Mouse (Mus musculus) embryo, embryonic 10 days (tissue): Measurements from ENCODE around the gene Nrk.

Experiments used
- DNase-seq: peaks from one replicate; pipeline ENCODE4 v3.0.0-alpha.2; 2015; ENCODE audit warnings: low spot score

Gene Nrk

DNA sequence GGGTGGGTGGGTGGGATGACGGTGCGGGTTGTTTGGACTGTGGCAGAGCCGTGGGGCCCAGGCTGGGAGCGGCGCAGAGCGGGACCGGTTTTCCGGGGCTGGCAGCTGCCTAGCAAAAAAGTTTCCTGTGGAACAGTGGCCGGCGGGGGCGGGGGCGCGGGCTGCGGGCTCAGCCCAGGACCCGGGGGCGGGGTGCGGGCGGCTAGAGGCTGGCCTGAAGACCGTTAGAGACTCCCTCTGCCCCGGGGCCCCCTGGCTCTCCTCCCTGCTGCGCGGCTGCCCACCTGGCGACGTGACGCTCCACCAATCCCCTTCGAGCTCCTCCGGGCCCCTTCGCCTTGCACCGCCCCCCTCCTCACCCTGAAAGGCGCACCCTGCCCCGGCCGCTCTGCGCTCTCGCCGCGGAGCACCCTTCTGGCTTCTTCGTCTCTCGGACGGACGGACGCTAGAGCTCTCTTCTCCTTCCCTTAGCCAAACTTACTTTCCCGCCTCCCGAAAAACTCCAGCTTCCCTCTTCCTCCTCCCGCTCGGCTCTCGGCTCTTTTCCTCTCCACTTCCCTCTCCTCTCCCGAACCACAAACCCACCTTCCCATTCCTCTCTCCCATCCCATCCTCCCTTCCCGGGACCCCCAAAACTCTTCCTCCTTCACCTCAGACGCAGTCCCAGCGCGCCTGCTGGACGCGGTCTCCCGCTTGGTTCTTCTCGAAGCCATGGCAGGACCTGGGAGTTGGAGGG, at the start of gene Nrk:
Gene Nrk, plus strand, starts transcription at position 390 of the 736 bp plus-strand sequence.
- DNase-seq, result peak; percentile 16

DNA sequence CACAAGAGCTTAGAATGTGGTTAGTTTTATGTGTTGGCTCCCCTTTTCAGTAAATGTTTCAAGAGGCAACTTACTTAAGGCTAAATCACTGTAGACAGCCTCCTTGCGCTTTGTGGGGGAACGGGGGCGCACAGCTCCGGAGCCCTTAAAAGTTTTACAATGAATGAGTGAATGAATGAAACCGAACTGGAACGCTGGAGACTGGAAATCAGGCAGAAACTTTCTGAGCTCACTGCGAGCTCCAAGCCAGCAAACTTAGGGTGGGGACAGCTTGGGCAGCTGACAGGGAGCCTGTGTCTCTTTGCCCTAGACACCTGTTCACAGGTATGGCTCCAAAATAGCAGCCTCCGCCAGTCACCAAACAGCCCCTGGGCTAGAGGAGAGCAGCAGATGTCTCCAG, 864 bp upstream of the Nrk start:
- no peak for DNase-seq

DNA sequence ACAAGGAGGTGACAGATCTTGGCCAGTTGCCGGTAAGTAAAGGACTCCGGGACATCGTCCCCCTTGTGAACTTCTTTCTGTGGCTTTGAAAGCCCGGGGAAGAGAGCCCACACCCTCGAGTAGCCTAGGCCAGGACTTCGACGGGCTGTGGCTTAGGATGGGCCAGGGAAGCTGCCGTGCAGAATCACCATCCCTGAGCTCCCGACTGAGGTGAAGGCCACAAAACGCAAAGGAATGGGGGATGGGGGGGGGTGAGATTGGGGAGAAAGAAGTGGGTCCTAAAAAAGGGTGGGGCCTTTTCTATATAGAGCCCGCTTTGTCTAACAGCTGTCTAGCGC, 516 bp downstream of the Nrk start:
- no peak for DNase-seq

DNA sequence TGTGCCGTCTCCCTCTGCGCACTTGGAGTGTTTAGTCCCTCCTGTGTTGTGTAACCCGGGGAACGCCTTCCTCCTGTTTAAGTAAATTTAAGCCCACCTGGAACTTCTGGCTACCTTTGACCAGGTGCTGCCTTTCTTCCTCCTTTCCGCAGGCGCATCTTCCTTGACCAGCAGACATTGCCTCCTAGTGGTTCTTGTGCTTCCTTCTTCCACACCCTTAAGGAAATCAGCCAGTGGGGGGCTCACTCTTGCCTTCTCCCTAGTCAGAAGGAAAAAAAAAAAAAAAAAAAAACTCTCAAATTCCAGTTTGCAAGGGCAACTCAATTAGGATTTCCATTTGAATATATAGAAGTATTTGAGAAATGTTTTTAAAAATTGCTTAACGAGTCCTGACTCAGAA, 4.8 kb downstream of the Nrk start:
- peak; percentile 11 for DNase-seq

DNA sequence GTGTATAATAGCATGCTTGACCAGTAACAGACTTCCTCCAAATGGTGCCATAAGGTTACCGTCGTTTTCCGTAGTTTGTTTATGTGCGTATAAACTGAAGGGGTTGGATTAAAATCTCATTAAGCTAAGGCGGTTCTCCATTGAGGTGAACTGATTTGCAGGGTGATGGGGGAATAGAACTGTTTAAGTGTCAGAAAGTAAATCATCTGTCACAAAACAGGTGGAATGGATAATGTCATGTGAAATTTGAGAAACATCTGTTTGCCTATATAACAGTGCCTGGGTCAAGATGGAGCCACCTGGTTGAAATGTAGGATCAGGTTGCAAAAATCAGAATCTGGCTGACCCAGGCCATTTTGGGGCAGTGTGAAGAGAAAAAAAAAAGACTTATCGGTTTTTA, 29.7 kb downstream of the Nrk start:
- DNase-seq, result no peak

DNA sequence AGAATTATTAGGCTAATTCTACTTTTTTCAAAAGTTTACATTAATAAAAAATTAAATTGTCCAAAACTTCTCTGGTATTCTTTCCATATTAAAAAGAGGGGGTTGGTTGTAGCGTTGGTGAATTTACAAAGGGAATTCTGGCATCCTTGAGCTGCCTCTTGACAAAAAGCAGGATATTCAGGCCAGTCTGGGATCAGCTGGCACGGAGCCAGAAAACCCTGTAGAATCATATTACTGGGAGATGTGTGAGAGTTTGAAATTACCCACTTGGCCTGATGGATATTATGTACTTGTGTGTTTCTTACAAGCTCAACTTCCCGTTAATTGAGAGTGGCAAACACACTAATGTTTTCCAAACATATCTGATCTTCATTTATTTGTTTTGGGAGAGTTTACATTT, 46.5 kb downstream of the Nrk start:
- peak; percentile 3 for DNase-seq

DNA sequence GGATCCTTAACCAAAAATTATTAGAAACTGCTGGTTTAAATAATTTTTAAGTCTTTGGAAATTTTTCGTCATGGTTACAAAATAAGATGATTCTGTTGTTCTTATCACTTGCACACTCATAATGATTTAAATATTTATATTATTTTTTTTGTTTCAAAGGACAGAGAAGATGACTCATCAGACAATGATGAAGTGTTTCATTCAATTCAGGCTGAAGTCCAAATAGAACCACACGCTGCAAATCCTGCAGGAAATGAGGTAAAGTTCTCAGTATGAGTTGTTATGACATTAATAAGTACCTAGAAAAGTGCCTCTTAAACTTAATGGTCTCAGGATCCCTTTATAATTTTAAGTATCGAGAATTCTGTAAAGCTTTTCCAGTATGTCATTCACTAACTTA, 64.3 kb downstream of the Nrk start:
- no peak for DNase-seq

DNA sequence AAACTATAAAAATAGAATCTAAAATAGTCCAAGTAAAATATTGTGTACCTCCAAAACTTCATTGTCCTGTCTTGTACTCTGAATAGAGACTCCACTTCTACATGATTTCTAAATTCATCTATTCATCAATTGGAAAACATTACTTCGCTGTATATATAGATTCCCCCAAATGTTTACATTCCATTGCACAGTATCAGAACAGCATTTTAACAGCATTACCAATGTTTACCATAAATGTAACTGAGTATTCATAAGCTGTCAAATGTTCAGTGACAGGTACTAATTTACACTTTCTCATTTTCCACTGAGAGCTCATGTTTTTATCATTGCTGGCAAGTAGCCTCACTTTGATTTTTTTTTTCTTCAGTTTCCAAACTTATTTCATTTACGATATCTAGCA, 65.0 kb downstream of the Nrk start:
- DNase-seq, result no peak

DNA sequence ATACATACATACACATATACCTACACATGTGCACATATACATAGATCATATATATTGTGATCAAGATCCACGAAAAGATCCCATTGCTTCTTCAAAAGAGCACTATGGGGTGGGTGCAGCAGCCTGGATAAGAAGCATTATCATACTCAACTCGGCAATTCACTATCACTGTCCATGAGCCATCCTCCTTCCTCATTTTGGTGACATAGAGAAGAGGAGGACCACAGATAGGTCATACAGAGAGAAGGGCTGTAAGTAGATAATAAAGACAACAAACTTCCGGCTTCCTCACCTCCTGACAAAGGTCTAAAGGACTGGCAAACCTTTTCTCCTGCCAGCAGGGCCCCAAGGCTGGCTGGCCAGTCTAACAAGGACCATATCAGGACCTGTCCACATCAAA, 100.3 kb downstream of the Nrk start:
- DNase-seq, result no peak

DNA sequence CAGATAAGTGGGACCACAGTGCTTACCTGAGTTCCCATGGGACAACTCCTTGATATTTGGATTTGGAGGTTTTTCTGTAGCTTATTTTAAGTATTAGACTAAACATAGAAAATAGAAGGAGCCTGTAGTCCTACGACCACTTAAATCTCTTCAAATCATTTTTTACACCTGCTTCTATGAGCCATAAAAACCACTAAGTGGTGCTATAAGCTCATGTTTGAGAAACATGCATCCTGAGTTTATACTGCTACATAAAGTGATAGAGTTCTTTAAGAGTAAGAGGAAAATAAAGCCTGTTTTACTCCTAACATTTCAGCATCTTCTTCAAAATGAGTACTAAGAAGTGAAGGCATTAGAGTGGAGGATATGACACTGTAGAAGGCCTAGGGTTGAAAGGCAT, 102.3 kb downstream of the Nrk start:
- DNase-seq, result no peak

DNA sequence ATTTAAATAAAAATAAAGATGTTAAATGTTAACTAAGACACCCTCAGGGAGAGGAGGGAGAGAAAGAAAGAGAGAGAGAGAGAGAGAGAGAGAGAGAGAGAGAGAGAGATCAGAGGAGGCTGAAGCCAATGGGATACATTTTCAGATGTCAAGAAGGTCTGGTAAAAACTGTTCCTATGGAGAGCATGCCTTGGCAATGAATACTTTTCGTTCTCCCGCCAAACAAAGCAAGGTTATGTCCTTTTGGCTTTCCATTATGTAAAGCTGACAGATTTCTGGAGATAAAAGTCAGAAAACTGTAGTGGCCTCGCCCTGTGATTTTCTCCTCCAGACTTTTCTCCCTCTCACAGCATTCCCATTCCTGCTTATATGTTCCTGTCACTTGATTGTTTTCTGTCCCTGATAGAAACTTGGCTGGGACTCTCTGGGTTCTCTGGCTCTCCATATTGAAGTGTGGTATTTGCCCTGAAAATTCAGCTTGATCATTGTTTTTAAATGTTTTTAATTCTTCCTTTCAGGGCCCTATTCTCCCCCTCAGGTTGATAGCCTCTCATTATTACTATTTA, 112.4 kb downstream of the Nrk start:
- no peak for DNase-seq

DNA sequence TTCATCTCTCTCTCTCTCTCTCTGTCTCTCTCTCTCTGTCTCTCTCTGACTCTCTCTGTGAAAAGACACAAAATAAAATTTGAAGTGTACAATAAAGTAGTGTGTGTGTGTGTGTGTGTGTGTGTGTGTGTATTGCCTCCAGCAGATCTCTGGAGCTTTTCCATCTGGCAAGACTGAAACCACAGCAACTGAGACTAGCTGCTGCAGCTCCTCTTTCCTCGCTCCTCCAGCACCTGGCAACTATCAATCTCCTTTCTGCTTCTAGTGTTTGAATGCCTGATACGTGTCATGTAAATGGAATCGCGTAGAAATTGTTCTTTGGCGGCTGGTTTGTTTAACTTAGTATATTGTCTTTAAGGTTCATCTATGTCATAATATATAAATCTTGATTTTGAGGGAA, 113.1 kb downstream of the Nrk start:
- DNase-seq, result peak; percentile 9

DNA sequence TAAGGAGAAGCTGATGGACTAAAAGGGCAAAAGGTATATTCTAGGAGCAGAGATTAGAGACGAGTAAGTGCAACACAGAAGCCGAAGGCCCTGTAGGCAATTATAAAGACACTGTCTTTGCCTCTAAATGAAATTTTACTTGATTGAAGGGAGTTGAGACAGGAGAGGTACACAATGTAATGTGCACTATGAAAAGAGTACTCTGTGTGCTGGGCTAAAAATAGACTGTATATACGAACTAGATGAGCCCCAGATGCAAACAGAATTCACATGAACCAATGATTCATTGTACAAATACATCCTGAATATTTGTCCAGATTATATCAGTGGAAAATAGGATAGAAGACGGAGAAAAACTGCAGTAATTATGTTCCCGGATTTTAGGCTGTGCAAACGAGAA, 113.7 kb downstream of the Nrk start:
- no peak for DNase-seq

DNA sequence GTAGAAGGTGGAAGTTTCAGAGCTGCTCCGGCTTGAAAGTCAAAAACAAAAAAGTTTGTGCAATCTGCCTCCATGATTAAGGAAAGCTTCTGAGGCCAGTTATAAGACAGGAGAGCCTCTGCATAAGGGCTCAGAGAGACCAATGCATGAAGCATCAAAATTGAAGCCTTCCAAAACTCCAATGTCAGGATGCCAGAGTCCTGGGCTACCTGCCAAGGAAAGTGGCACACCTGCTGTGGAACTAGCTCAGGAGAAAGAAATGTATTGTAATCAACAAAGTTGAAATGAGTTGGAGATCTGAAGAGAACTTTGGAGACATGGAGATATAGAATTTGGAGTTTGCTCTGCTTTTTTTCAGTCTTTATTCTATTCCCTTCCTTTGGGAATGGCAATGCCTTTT, 123.4 kb downstream of the Nrk start:
- DNase-seq, result no peak

DNA sequence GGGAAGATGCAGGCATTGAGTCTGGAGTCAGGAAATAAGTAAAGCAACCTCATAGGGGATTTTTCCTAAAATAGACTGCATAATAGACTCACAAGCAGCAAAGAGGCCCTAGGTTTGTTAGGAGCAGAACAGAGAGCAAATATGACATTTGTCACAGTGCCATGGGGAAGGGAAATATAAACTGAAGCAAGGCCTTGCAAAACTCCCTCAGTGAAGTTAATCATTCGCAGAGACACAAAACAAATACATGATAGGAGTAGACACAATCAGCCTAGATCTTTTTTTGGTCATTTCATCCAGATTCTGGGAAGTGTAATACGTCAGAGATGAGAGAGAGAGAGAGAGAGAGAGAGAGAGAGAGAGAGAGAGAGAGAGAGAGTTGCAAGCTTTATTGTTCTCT, 125.1 kb downstream of the Nrk start:
- no peak for DNase-seq

DNA sequence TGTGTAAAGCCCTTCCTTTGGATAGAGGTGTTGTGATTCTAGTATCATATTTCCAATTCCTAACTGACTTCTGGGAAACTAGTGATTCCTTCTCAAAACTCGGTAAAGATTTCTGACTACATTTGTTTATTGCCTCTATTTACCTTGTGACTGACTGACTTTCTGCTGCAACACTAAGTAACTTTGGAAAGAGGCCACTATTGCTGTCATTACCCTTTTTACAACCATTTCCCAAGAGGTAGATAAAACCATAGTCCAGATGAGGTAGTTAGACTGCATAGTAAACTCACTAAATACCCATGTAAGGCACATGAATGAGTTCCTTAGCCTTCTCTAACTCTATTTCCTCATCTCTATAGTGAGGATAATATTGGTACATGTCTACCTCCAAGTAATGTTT, 126.9 kb downstream of the Nrk start:
- DNase-seq, result no peak

DNA sequence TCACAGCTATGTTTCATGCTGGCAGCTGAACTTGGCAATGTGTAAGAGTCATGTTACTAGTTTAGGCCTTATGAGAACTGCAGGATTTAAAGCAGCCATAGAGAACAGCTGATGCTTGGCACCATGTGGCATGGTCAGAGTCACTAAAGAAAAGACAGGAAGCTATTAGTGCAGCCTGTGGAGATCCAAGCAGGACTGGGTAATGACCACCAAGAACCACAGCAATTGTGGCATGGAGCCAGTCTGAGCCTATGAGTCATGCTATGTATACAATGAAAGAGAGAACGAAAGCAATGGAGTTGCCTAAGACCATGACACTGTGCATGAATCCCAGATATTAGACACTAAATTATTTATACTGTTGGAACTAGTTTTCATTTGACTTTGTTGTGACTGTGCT, 137.7 kb downstream of the Nrk start:
- DNase-seq, result no peak

DNA sequence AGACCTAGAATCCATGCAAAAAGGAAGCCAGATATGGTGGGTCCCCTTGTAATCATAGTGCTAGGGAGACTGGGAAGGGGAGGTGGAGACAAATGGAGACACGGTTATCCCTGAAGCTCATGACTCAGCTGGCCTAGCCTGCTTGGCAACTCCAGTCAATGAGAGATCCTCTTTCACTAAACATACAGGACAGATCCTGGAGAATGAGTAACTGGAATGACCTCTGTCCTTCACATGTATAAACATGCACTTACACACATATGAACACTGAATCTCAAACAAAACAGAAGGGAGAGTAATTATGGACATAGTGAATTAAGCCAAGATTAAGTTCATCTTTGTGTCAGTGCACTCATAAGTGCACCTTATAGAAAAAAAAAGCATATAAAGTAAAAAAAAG, 138.9 kb downstream of the Nrk start:
- no peak for DNase-seq
